Mouse (Mus musculus) lung, postnatal 0 days (tissue): ENCODE measurements around the gene Clybl. TPM values are rescaled to one million over a fixed set of nuclear protein-coding genes. Genes with fewer than 3 reads are reported as not detected.

ENCODE experiments used
- ATAC-seq: fragments of 200-750 bp; cut with Nextera tagmentation; 2 replicates; pipeline ENCODE4 v1.8.0; 2017; ENCODE audit warnings: moderate library complexity
- DNase-seq: peaks from one replicate; pipeline ENCODE4 v3.0.0-alpha.2; 2016; ENCODE audit warnings: low spot score
- H3K27ac ChIP-seq: fragments of 300-500 bp; sonication (generic); 2 replicates; pipeline ENCODE4 v1.5.1; 2014; ENCODE audit warnings: antibody characterized with exemption, mild to moderate bottlenecking, low read length, mixed read lengths
- H3K27me3 ChIP-seq: fragments of 300-500 bp; sonication (generic); replicated peaks from 2 replicates; pipeline ENCODE4 v1.6.1; 2014; ENCODE audit warnings: low read length, mixed read lengths; ENCODE audit not compliant: insufficient read depth
- H3K36me3 ChIP-seq: fragments of 300-500 bp; sonication (generic); 2 replicates; pipeline ENCODE4 v1.6.1; 2014; ENCODE audit warnings: low read length, mixed read lengths; ENCODE audit not compliant: insufficient read depth
- H3K4me1 ChIP-seq: fragments of 300-500 bp; sonication (generic); 2 replicates; pipeline ENCODE4 v1.6.1; 2014; ENCODE audit warnings: antibody characterized with exemption, low read depth, low read length, mixed read lengths; ENCODE audit not compliant: insufficient read depth
- H3K4me2 ChIP-seq: fragments of 300-500 bp; sonication (generic); replicated peaks from 2 replicates; pipeline ENCODE4 v1.6.1; 2014; ENCODE audit warnings: low read depth, mild to moderate bottlenecking, low read length, moderate library complexity, mixed read lengths
- H3K4me3 ChIP-seq: fragments of 300-500 bp; sonication (generic); 2 replicates; pipeline ENCODE4 v1.5.1; 2014; ENCODE audit warnings: low read depth, low read length
- H3K9ac ChIP-seq: fragments of 300-500 bp; sonication (generic); replicated peaks from 2 replicates; pipeline ENCODE4 v1.6.1; 2014; ENCODE audit warnings: low read depth, mild to moderate bottlenecking
- H3K9me3 ChIP-seq: fragments of 300-500 bp; sonication (generic); 2 replicates; pipeline ENCODE4 v1.6.1; 2016; ENCODE audit warnings: low read length, mixed read lengths
- CTCF ChIP-seq: IDR thresholded peaks from 2 replicates; pipeline ENCODE4 v1.5.1; 2016; ENCODE audit warnings: antibody characterized with exemption, mild to moderate bottlenecking
- EP300 ChIP-seq: IDR thresholded peaks from 2 replicates; pipeline ENCODE4 v1.6.1; 2016; ENCODE audit warnings: antibody characterized with exemption, mild to moderate bottlenecking, control low read depth
- WGBS: fragments of 180-500 bp; shearing (Covaris S2); extraction: QIAGEN DNeasy Blood & Tissue Kit; methylation state at CpG from one replicate; pipeline ENCODE4 v1.1.7; 2014; 5-methylcytosine and 5-hydroxymethylcytosine counted together
- polyA plus RNA-seq: library from polyadenylated mRNA; unstranded; fragments of >200 nt; fragmentation: Nextera tagmentation; extraction: Ambion mirVana; gene quantifications from 2 replicates; pipeline ENCODE4 v1.2.1, GENCODE M21; 2015

The Clybl gene
- polyA plus RNA-seq, 1 experiment from 2014 or later: 9.2 TPM

- no peak overlapping the region for H3K4me2 ChIP-seq
- WGBS: 65% methylated on average over 5 of the region's 5 CpGs
- TF ChIP-seq EP300 (no peak), CTCF (no peak)
- H3K9me3 ChIP-seq: no peaks in the 10 kb centered on the region
- H3K4me3 ChIP-seq: no peak overlapping the region
- no peaks in the 10 kb centered on the region for H3K4me1 ChIP-seq
- no peak overlapping the region for H3K27ac ChIP-seq
- DNase-seq (no peak), ATAC-seq (no peak)
- no peak overlapping the region for H3K9ac ChIP-seq
- H3K27me3 ChIP-seq: no peaks in the 10 kb centered on the region
- H3K36me3 ChIP-seq: no peaks in the 10 kb centered on the region
Measured at GRCm38 (mm10) chr14:122387781-122388180, 206.3 kb downstream of the Clybl start.

- DNase-seq: no peak
- Histone ChIP-seq H3K9me3 (no peaks in the 10 kb centered on the region), H3K27me3 (no peaks in the 10 kb centered on the region), H3K4me1 (no peaks in the 10 kb centered on the region), H3K27ac (no peak overlapping the region), H3K4me3 (no peak overlapping the region), H3K9ac (no peak overlapping the region), H3K36me3 (no peaks in the 10 kb centered on the region), H3K4me2 (no peak overlapping the region)
- TF ChIP-seq CTCF (no peak), EP300 (no peak)
- ATAC-seq: no peak
- WGBS: 54% methylated on average over 19 of the region's 19 CpGs
Measured at GRCm38 (mm10) chr14:122388431-122389031, 207.0 kb downstream of the Clybl start.

- H3K27ac ChIP-seq: no peak overlapping the region
- no peaks in the 10 kb centered on the region for H3K27me3 ChIP-seq
- WGBS: 77% methylated on average over 13 of the region's 13 CpGs
- no peaks in the 10 kb centered on the region for H3K4me1 ChIP-seq
- H3K9ac ChIP-seq: no peak overlapping the region
- no peaks in the 10 kb centered on the region for H3K9me3 ChIP-seq
- no peak for DNase-seq
- no peak overlapping the region for H3K4me3 ChIP-seq
- H3K4me2 ChIP-seq: no peak overlapping the region
- no peak for TF ChIP-seq EP300
- no peak for TF ChIP-seq CTCF
- ATAC-seq: no peak
- no peaks in the 10 kb centered on the region for H3K36me3 ChIP-seq
Measured at GRCm38 (mm10) chr14:122389684-122390370, 208.3 kb downstream of the Clybl start.

- Histone ChIP-seq H3K4me3 (no peak overlapping the region), H3K4me2 (no peak overlapping the region), H3K9ac (no peak overlapping the region), H3K27ac (no peak overlapping the region), H3K27me3 (no peaks in the 10 kb centered on the region), H3K36me3 (no peaks in the 10 kb centered on the region), H3K4me1 (no peaks in the 10 kb centered on the region), H3K9me3 (no peaks in the 10 kb centered on the region)
- ATAC-seq (no peak), DNase-seq (no peak)
- TF ChIP-seq EP300 (no peak), CTCF (no peak)
- 19% methylated on average over 4 of the region's 4 CpGs for WGBS
Measured at GRCm38 (mm10) chr14:122390935-122391334, 209.4 kb downstream of the Clybl start.

- no peaks in the 10 kb centered on the region for H3K4me1 ChIP-seq
- no peaks in the 10 kb centered on the region for H3K9me3 ChIP-seq
- 69% methylated on average over 1 of the region's 1 CpGs for WGBS
- no peak overlapping the region for H3K9ac ChIP-seq
- no peak for TF ChIP-seq EP300
- no peak for TF ChIP-seq CTCF
- no peak overlapping the region for H3K4me3 ChIP-seq
- DNase-seq (no peak), ATAC-seq (no peak)
- no peak overlapping the region for H3K4me2 ChIP-seq
- H3K27me3 ChIP-seq: no peaks in the 10 kb centered on the region
- no peak overlapping the region for H3K27ac ChIP-seq
- H3K36me3 ChIP-seq: no peaks in the 10 kb centered on the region
Measured at GRCm38 (mm10) chr14:122393119-122393518, 211.6 kb downstream of the Clybl start.

GRCm38 (mm10) chr14:122398676-122399075 lies 217.2 kb downstream of the Clybl start:
- Histone ChIP-seq H3K27me3 (no peaks in the 10 kb centered on the region), H3K36me3 (no peaks in the 10 kb centered on the region), H3K4me3 (no peak overlapping the region), H3K9ac (no peak overlapping the region), H3K4me1 (no peaks in the 10 kb centered on the region), H3K9me3 (no peaks in the 10 kb centered on the region), H3K4me2 (no peak overlapping the region), H3K27ac (no peak overlapping the region)
- 58% methylated on average over 4 of the region's 4 CpGs for WGBS
- ATAC-seq (no peak), DNase-seq (no peak)
- no peak for TF ChIP-seq CTCF
- no peak for TF ChIP-seq EP300
